Comparison of ENCODE assay signal across 16 mouse cellular contexts in the genomic region with DNA sequence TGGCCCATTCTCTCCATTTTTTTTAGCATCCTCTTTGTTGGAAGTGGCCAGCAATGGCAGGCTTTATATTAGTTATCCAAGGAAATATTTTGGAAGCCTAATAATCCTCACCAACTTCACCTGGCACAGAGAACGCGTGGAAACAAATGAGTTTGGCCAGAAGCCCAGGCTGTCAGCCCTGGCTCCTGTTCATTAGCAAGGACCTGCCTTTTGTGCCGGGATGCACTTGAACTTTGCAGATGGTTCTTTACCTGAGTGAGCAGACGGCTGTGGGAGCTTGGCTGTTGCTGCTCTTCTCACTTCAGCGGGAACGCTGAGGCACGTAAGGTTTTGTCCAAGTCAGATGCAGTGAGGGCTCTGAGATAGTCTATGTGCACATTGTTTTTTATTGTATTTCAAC.
DNase-seq lines count a peak whose midpoint lies in the region; ATAC-seq and TF ChIP-seq lines count a peak whose summit lies in the region.
"Had no signal": no experiment of that assay in that cellular context is flagged by ENCODE, and none has a peak within 500 bp of the region (broad histone marks: within the 10 kb centered on the region; RNA-seq: fewer than 3 reads in every experiment).

No protein-coding gene starts in this region.

- TF ChIP-seq POLR2A in cerebellum, adult 2 months (IDR thresholded peaks at IDR 0.05; ENCODE audit: borderline replicate concordance, insufficient read depth, low read length) = no peak

- no peaks in the 10 kb centered on the region for H3K9me3 ChIP-seq in hindbrain, postnatal 0 days (ENCODE audit: low read length)
- H3K9me3 ChIP-seq in hindbrain, embryonic 10.5 days = no peaks in the 10 kb centered on the region
- H3K9me3 ChIP-seq: heart, embryonic 15.5 days; midbrain, embryonic 15.5 days had no signal

- no peak overlapping the region for H3K4me2 ChIP-seq in hindbrain, postnatal 0 days (ENCODE audit: low read depth, low read length)
- H3K4me2 ChIP-seq: heart, embryonic 15.5 days; midbrain, embryonic 15.5 days had no signal

- ATAC-seq in hindbrain, postnatal 0 days = no peak
- ATAC-seq: CD4-positive, CD25-positive, alpha-beta regulatory T cell, adult 4 months; midbrain, embryonic 15.5 days had no signal

- no peak overlapping the region for H3K9ac ChIP-seq in hindbrain, postnatal 0 days (replicated peaks; ENCODE audit: low read length)
- H3K9ac ChIP-seq: heart, embryonic 15.5 days; midbrain, embryonic 15.5 days had no signal

- 65% methylated on average over 7 of the region's 7 CpGs for WGBS in hindbrain, postnatal 0 days
- WGBS in hindbrain, embryonic 10.5 days = 90% methylated on average over 7 of the region's 7 CpGs
- 16% methylated on average over 7 of the region's 7 CpGs for WGBS in cerebellum, adult 2 months

- no peak overlapping the region for H3K27ac ChIP-seq in hindbrain, postnatal 0 days
- H3K27ac ChIP-seq in hindbrain, embryonic 10.5 days = no peak overlapping the region
- no peak overlapping the region for H3K27ac ChIP-seq in cerebellum, adult 2 months (ENCODE audit: insufficient read depth, low read length)
- H3K27ac ChIP-seq: heart, embryonic 15.5 days; kidney, postnatal 0 days; midbrain, embryonic 15.5 days had no signal

- no peak overlapping the region for H3K4me3 ChIP-seq in hindbrain, postnatal 0 days (ENCODE audit: low read length)
- no peak overlapping the region for H3K4me3 ChIP-seq in hindbrain, embryonic 10.5 days
- H3K4me3 ChIP-seq in cerebellum, adult 2 months (replicated peaks; ENCODE audit: insufficient read depth, low read depth, low read length) = no peak overlapping the region
- H3K4me3 ChIP-seq: heart, embryonic 15.5 days; midbrain, embryonic 15.5 days had no signal

- H3K36me3 ChIP-seq in hindbrain, postnatal 0 days (ENCODE audit: insufficient read depth, low read length) = no peaks in the 10 kb centered on the region
- H3K36me3 ChIP-seq in hindbrain, embryonic 10.5 days = no peaks in the 10 kb centered on the region
- H3K36me3 ChIP-seq: heart, embryonic 15.5 days; midbrain, embryonic 15.5 days had no signal

- no peaks in the 10 kb centered on the region for H3K27me3 ChIP-seq in hindbrain, postnatal 0 days (ENCODE audit: insufficient read depth, low read length)
- H3K27me3 ChIP-seq in hindbrain, embryonic 10.5 days (ENCODE audit: insufficient read depth, poor library complexity, severe bottlenecking) = no peaks in the 10 kb centered on the region
- no peaks in the 10 kb centered on the region for H3K27me3 ChIP-seq in cerebellum, adult 2 months (ENCODE audit: control insufficient read depth, insufficient read depth, low read length)
- H3K27me3 ChIP-seq: heart, embryonic 15.5 days; midbrain, embryonic 15.5 days had no signal

- peak; percentile 64 for DNase-seq in hindbrain, postnatal 0 days (ENCODE audit: low spot score)
- no peak for DNase-seq in hindbrain, embryonic 10.5 days (ENCODE audit: low spot score)
- peak; percentile 10 for DNase-seq in ovary, postnatal 14 days (ENCODE audit: low spot score)
- no peak for DNase-seq in ovary, postnatal 10 days (ENCODE audit: low spot score)
- peak; percentile 90 to 96 for DNase-seq in cerebellum, adult 2 months
- DNase-seq in cerebellum, postnatal 36 days = peak; percentile 87 to 89
- no peak for DNase-seq in embryo, embryonic 11 days
- DNase-seq: adrenal gland, postnatal 10 days; gastrocnemius, postnatal 25 days; layer of hippocampus, adult 9-11 months; lung, adult 2 months; thymus, postnatal 14 days had no signal

- TF ChIP-seq CTCF in hindbrain, postnatal 0 days (IDR thresholded peaks at IDR 0.05; ENCODE audit: low read depth) = no peak
- no peak for TF ChIP-seq CTCF in cerebellum, adult 2 months (IDR thresholded peaks at IDR 0.05; ENCODE audit: borderline replicate concordance, insufficient read depth, low read depth, low read length)

- H3K4me1 ChIP-seq in hindbrain, postnatal 0 days (ENCODE audit: insufficient read depth, low read length) = no peaks in the 10 kb centered on the region
- no peaks in the 10 kb centered on the region for H3K4me1 ChIP-seq in hindbrain, embryonic 10.5 days (replicated peaks)
- H3K4me1 ChIP-seq in cerebellum, adult 2 months (ENCODE audit: control insufficient read depth, insufficient read depth, low read length) = peaks cover 5% of the 10 kb centered on the region
- H3K4me1 ChIP-seq: heart, embryonic 15.5 days; midbrain, embryonic 15.5 days had no signal

Comparison
In these comparisons a context has a peak if more than half of its experiments do, and no peak if none do; other contexts are left out.
1. DNase-seq: peak in hindbrain, postnatal 0 days (single experiment), ovary, postnatal 14 days (single experiment), cerebellum, adult 2 months (2 of 2) and cerebellum, postnatal 36 days (2 of 2); none in hindbrain, embryonic 10.5 days (single experiment), ovary, postnatal 10 days (single experiment) and embryo, embryonic 11 days (single experiment).